Mouse (Mus musculus): ENCODE measurements around the gene Lrrc10. TPM values are rescaled to one million over a fixed set of nuclear protein-coding genes. Genes with fewer than 3 reads are reported as not detected.

The Lrrc10 gene
- polyA plus RNA-seq, 1 experiment from 2014 or later, result 0.17 TPM

GRCm38 (mm10) chr10:117081914-117082359 is 36.8 kb downstream of the Lrrc10 start:
- no peak overlapping the region for H3K4me3 ChIP-seq (ENCODE audit: low read depth, low read length)
- ATAC-seq (ENCODE audit: insufficient read depth) (no peak), DNase-seq (no peak)
- no peak overlapping the region for H3K4me2 ChIP-seq
- H3K36me3 ChIP-seq (ENCODE audit: insufficient read depth), result peaks cover 72% of the 10 kb centered on the region
- TF ChIP-seq CTCF (IDR thresholded peaks at IDR 0.05; ENCODE audit: low read depth), result no peak
- H3K9ac ChIP-seq, result no peak overlapping the region
- WGBS, result 75% methylated on average over 2 of the region's 2 CpGs
- H3K4me1 ChIP-seq (ENCODE audit: insufficient read depth), result no peaks in the 10 kb centered on the region
- no peaks in the 10 kb centered on the region for H3K9me3 ChIP-seq (ENCODE audit: low read depth, low read length)
- no peak overlapping the region for H3K27ac ChIP-seq (ENCODE audit: low read depth)
- no peaks in the 10 kb centered on the region for H3K27me3 ChIP-seq (ENCODE audit: insufficient read depth, low read length)

GRCm38 (mm10) chr10:117089628-117090027 is 44.5 kb downstream of the Lrrc10 start:
- H3K9me3 ChIP-seq (ENCODE audit: low read depth, low read length), result no peaks in the 10 kb centered on the region
- no peak for DNase-seq
- peaks cover 5% of the 10 kb centered on the region for H3K4me1 ChIP-seq (ENCODE audit: insufficient read depth)
- H3K9ac ChIP-seq, result no peak overlapping the region
- no peak for TF ChIP-seq CTCF (IDR thresholded peaks at IDR 0.05; ENCODE audit: low read depth)
- peaks cover 21% of the 10 kb centered on the region for H3K36me3 ChIP-seq (ENCODE audit: insufficient read depth)
- WGBS, result 55% methylated on average over 4 of the region's 4 CpGs
- H3K4me2 ChIP-seq, result no peak overlapping the region
- no peak overlapping the region for H3K4me3 ChIP-seq (ENCODE audit: low read depth, low read length)
- ATAC-seq (ENCODE audit: insufficient read depth), result no peak
- H3K27ac ChIP-seq (ENCODE audit: low read depth), result no peak overlapping the region
- no peaks in the 10 kb centered on the region for H3K27me3 ChIP-seq (ENCODE audit: insufficient read depth, low read length)

- no peak for TF ChIP-seq CTCF (IDR thresholded peaks at IDR 0.05; ENCODE audit: low read depth)
- Histone ChIP-seq H3K27ac (ENCODE audit: low read depth) (peak overlapping the region; percentile 87), H3K9me3 (ENCODE audit: low read depth, low read length) (no peaks in the 10 kb centered on the region), H3K9ac (no peak overlapping the region), H3K27me3 (ENCODE audit: insufficient read depth, low read length) (no peaks in the 10 kb centered on the region), H3K4me1 (ENCODE audit: insufficient read depth) (peaks cover 6% of the 10 kb centered on the region), H3K36me3 (ENCODE audit: insufficient read depth) (peaks cover 13% of the 10 kb centered on the region), H3K4me3 (ENCODE audit: low read depth, low read length) (no peak overlapping the region), H3K4me2 (peak overlapping the region; percentile 27; the same call in 1 of the 2 replicates)
- WGBS, result 20% methylated on average over 15 of the region's 15 CpGs
- ATAC-seq (ENCODE audit: insufficient read depth), result peak; percentile 97
- peak; percentile 87 for DNase-seq
These were observed 49.6 kb downstream of the Lrrc10 start for GRCm38 (mm10) chr10:117094504-117095329.

GRCm38 (mm10) chr10:117096096-117096495 is 51.0 kb downstream of the Lrrc10 start:
- peaks cover 6% of the 10 kb centered on the region for H3K4me1 ChIP-seq (ENCODE audit: insufficient read depth)
- no peak overlapping the region; the same call in 1 of the 2 replicates for H3K27ac ChIP-seq (ENCODE audit: low read depth)
- peaks cover 14% of the 10 kb centered on the region for H3K36me3 ChIP-seq (ENCODE audit: insufficient read depth)
- H3K4me3 ChIP-seq (ENCODE audit: low read depth, low read length), result no peak overlapping the region
- H3K9me3 ChIP-seq (ENCODE audit: low read depth, low read length), result no peaks in the 10 kb centered on the region
- no peak overlapping the region for H3K4me2 ChIP-seq
- WGBS, result 80% methylated on average over 6 of the region's 6 CpGs
- H3K27me3 ChIP-seq (ENCODE audit: insufficient read depth, low read length), result no peaks in the 10 kb centered on the region
- ATAC-seq (ENCODE audit: insufficient read depth) (no peak), DNase-seq (no peak)
- H3K9ac ChIP-seq, result no peak overlapping the region
- TF ChIP-seq CTCF (IDR thresholded peaks at IDR 0.05; ENCODE audit: low read depth), result no peak

Other genes starting within 250 kb of the Lrrc10 start
- 0.09 TPM in 1 of 2 replicates, not detected in the other for gene Myrfl, start 148.4 kb upstream of the Lrrc10 start, polyA plus RNA-seq (2014; fragmentation: Nextera tagmentation; extraction: Ambion mirVana)
- 30.1 TPM in 2 replicates for gene Rab3ip, start 94.6 kb upstream of the Lrrc10 start, polyA plus RNA-seq (2014; fragmentation: Nextera tagmentation; extraction: Ambion mirVana)
- gene Gm10271, start 72.7 kb upstream of the Lrrc10 start, polyA plus RNA-seq (2014; fragmentation: Nextera tagmentation; extraction: Ambion mirVana), result not detected in 2 replicates
- gene Best3, start 59.0 kb upstream of the Lrrc10 start, polyA plus RNA-seq (2014; fragmentation: Nextera tagmentation; extraction: Ambion mirVana), result 0.11 and 0.39 TPM in 2 replicates
- gene Cct2, start 18.5 kb downstream of the Lrrc10 start, polyA plus RNA-seq (2014; fragmentation: Nextera tagmentation; extraction: Ambion mirVana), result 274 and 283 TPM in 2 replicates
- gene Frs2, start 103.2 kb downstream of the Lrrc10 start, polyA plus RNA-seq (2014; fragmentation: Nextera tagmentation; extraction: Ambion mirVana), result 26.4 and 27.8 TPM in 2 replicates
- 73.0 and 74.9 TPM in 2 replicates for gene Yeats4, start 179.2 kb downstream of the Lrrc10 start, polyA plus RNA-seq (2014; fragmentation: Nextera tagmentation; extraction: Ambion mirVana)
- gene 9530003J23Rik, start 193.4 kb downstream of the Lrrc10 start, polyA plus RNA-seq (2014; fragmentation: Nextera tagmentation; extraction: Ambion mirVana), result not detected in 2 replicates
- gene Lyz2, start 237.0 kb downstream of the Lrrc10 start, polyA plus RNA-seq (2014; fragmentation: Nextera tagmentation; extraction: Ambion mirVana), result 105 and 131 TPM in 2 replicates
- not detected in 2 replicates for gene Lyz1, start 247.5 kb downstream of the Lrrc10 start, polyA plus RNA-seq (2014; fragmentation: Nextera tagmentation; extraction: Ambion mirVana)